Mouse (Mus musculus): Measurements from ENCODE around the gene Dgcr6.

GRCm38 (mm10) chr16:18059243-18059642 is 6.6 kb downstream of the Dgcr6 start:
- TF ChIP-seq POLR2A (IDR thresholded peaks at IDR 0.05; ENCODE audit: low read depth, low read length) (no peak), CTCF (IDR thresholded peaks at IDR 0.05; ENCODE audit: borderline replicate concordance, insufficient read depth, low read length) (no peak)
